Mouse (Mus musculus) myocyte (in vitro differentiated cells): ENCODE results near the gene Cdkn2a. TPM values are rescaled to one million over a fixed set of nuclear protein-coding genes. Genes with fewer than 3 reads are reported as not detected.

ENCODE experiments used
- H3K27me3 ChIP-seq: one replicate; pipeline ENCODE4 v1.6.1; 2011; ENCODE audit not compliant: control insufficient read depth, insufficient read depth, insufficient read length
- H3K36me3 ChIP-seq: one replicate; pipeline ENCODE4 v1.6.1; 2011; ENCODE audit not compliant: control insufficient read depth, insufficient read depth
- H3K4me2 ChIP-seq: one replicate; pipeline ENCODE4 v1.6.1; 2011; ENCODE audit warnings: low read depth, control low read depth
- H3K4me3 ChIP-seq: one replicate; pipeline ENCODE4 v1.5.1; 2011; ENCODE audit warnings: mild to moderate bottlenecking, control low read depth, moderate library complexity
- H3K79me2 ChIP-seq: one replicate; pipeline ENCODE4 v1.6.1; 2011; ENCODE audit not compliant: control insufficient read depth, insufficient read depth
- H3ac ChIP-seq: one replicate; pipeline ENCODE4 v1.6.1; 2011; ENCODE audit not compliant: control insufficient read depth, insufficient read length
- CEBPB ChIP-seq: IDR thresholded peaks from 2 replicates; pipeline ENCODE4 v1.6.1; 2011; ENCODE audit warnings: mild to moderate bottlenecking, moderate library complexity; ENCODE audit not compliant: poor library complexity, insufficient read depth, severe bottlenecking
- E2F4 ChIP-seq: IDR thresholded peaks from one replicate; pipeline ENCODE4 v1.6.1; 2011; ENCODE audit warnings: mild to moderate bottlenecking, control low read depth, moderate library complexity; ENCODE audit not compliant: insufficient read depth
- MAX ChIP-seq: IDR thresholded peaks from one replicate; pipeline ENCODE4 v1.6.1; 2011; ENCODE audit warnings: low read depth, mild to moderate bottlenecking, control low read depth
- MYOD1 ChIP-seq, 3 experiments: IDR thresholded peaks; one replicate each; pipeline ENCODE4 v1.6.1; 2011; ENCODE audit warnings: control low read depth in 2 of 3, low read depth in 2 of 3, mild to moderate bottlenecking in 2 of 3, moderate library complexity in 1 of 3; ENCODE audit not compliant: insufficient read length in 2 of 3, control insufficient read depth in 1 of 3
- MYOG ChIP-seq, 3 experiments: IDR thresholded peaks; one replicate each; pipeline ENCODE4 v1.6.1; 2011; ENCODE audit warnings: control low read depth in 2 of 3, low read depth in 2 of 3, mild to moderate bottlenecking in 2 of 3; ENCODE audit not compliant: insufficient read length in 2 of 3, control insufficient read depth in 1 of 3, insufficient read depth in 1 of 3
- POLR2A ChIP-seq: IDR thresholded peaks from one replicate; pipeline ENCODE4 v1.6.1; 2011; ENCODE audit warnings: low read depth, mild to moderate bottlenecking, control low read depth, moderate library complexity; ENCODE audit not compliant: insufficient read length
- POLR2AphosphoS2 ChIP-seq: IDR thresholded peaks from one replicate; pipeline ENCODE4 v1.6.1; 2011; ENCODE audit warnings: low read depth, control low read depth; ENCODE audit not compliant: insufficient read length
- REST ChIP-seq: IDR thresholded peaks from one replicate; pipeline ENCODE4 v1.6.1; 2011; ENCODE audit warnings: mild to moderate bottlenecking, control low read depth, moderate library complexity; ENCODE audit not compliant: insufficient read depth, insufficient read length
- SRF ChIP-seq: IDR thresholded peaks from one replicate; pipeline ENCODE4 v1.6.1; 2011; ENCODE audit warnings: low read depth; ENCODE audit not compliant: control insufficient read depth, insufficient read length
- TCF12 ChIP-seq: IDR thresholded peaks from one replicate; pipeline ENCODE4 v1.6.1; 2011; ENCODE audit warnings: mild to moderate bottlenecking, control low read depth; ENCODE audit not compliant: poor library complexity, insufficient read depth, severe bottlenecking
- TCF3 ChIP-seq: IDR thresholded peaks from one replicate; pipeline ENCODE4 v1.6.1; 2011; ENCODE audit warnings: low read depth, control low read depth; ENCODE audit not compliant: insufficient read length
- USF1 ChIP-seq: IDR thresholded peaks from one replicate; pipeline ENCODE4 v1.6.1; 2011; ENCODE audit warnings: low read depth, mild to moderate bottlenecking, control low read depth, moderate library complexity
- polyA plus RNA-seq: library from polyadenylated mRNA; unstranded; fragments of >200 nt; fragmentation: generic; extraction: Trizol; gene quantifications from one replicate; pipeline ENCODE4 v1.2.1, GENCODE M21; 2012; ENCODE audit warnings: missing spikeins

Cdkn2a gene
- polyA plus RNA-seq, 1 experiment = not detected

- Histone ChIP-seq H3K4me2 (no peak overlapping the region), H3K27me3 (no peaks in the 10 kb centered on the region), H3K4me3 (no peak overlapping the region), H3ac (no peak overlapping the region), H3K79me2 (no peaks in the 10 kb centered on the region), H3K36me3 (no peaks in the 10 kb centered on the region)
- TF ChIP-seq TCF3 = no peak
- no peak for TF ChIP-seq TCF12
- no peak for TF ChIP-seq MYOD1 (IDR thresholded peaks at IDR 0.05; ENCODE audit: control insufficient read depth in 1 of 3, insufficient read length in 2 of 3, low read depth in 2 of 3)
- TF ChIP-seq CEBPB = no peak
- no peak for TF ChIP-seq POLR2A
- no peak for TF ChIP-seq REST
- TF ChIP-seq USF1 = no peak
- no peak for TF ChIP-seq MYOG (IDR thresholded peaks at IDR 0.05; ENCODE audit: control insufficient read depth in 1 of 3, insufficient read depth in 1 of 3, insufficient read length in 2 of 3, low read depth in 2 of 3)
- TF ChIP-seq MAX = no peak
- no peak for TF ChIP-seq SRF
- TF ChIP-seq E2F4 = no peak
- no peak for TF ChIP-seq POLR2AphosphoS2
Observed at GRCm38 (mm10) chr4:89279641-89280040, 14.8 kb downstream of the Cdkn2a start.

GRCm38 (mm10) chr4:89277381-89277940 is 17.0 kb downstream of the Cdkn2a start:
- Histone ChIP-seq H3K4me2 (no peak overlapping the region), H3ac (no peak overlapping the region), H3K36me3 (no peaks in the 10 kb centered on the region), H3K27me3 (no peaks in the 10 kb centered on the region), H3K79me2 (no peaks in the 10 kb centered on the region), H3K4me3 (no peak overlapping the region)
- TF ChIP-seq MYOG (IDR thresholded peaks at IDR 0.05; ENCODE audit: control insufficient read depth in 1 of 3, insufficient read depth in 1 of 3, insufficient read length in 2 of 3, low read depth in 2 of 3) (no peak), SRF (no peak), MAX (no peak), USF1 (no peak)

GRCm38 (mm10) chr4:89276669-89277219 is 17.7 kb downstream of the Cdkn2a start:
- TF ChIP-seq MYOG (IDR thresholded peaks at IDR 0.05; ENCODE audit: control insufficient read depth in 1 of 3, insufficient read depth in 1 of 3, insufficient read length in 2 of 3, low read depth in 2 of 3) (no peak), E2F4 (no peak), MAX (no peak), USF1 (no peak), SRF (no peak), CEBPB (no peak)
- no peak overlapping the region for H3K4me2 ChIP-seq
- H3K79me2 ChIP-seq = no peaks in the 10 kb centered on the region
- no peak overlapping the region for H3K4me3 ChIP-seq
- H3K27me3 ChIP-seq = no peaks in the 10 kb centered on the region
- H3ac ChIP-seq = no peak overlapping the region
- no peaks in the 10 kb centered on the region for H3K36me3 ChIP-seq

GRCm38 (mm10) chr4:89275811-89276584 is 18.5 kb downstream of the Cdkn2a start:
- no peaks in the 10 kb centered on the region for H3K36me3 ChIP-seq
- no peaks in the 10 kb centered on the region for H3K79me2 ChIP-seq
- TF ChIP-seq MYOG (IDR thresholded peaks at IDR 0.05; ENCODE audit: control insufficient read depth in 1 of 3, insufficient read depth in 1 of 3, insufficient read length in 2 of 3, low read depth in 2 of 3) (no peak), CEBPB (no peak), POLR2AphosphoS2 (no peak), MYOD1 (IDR thresholded peaks at IDR 0.05; ENCODE audit: control insufficient read depth in 1 of 3, insufficient read length in 2 of 3, low read depth in 2 of 3) (no peak), E2F4 (no peak), REST (no peak), TCF3 (no peak), USF1 (no peak), SRF (no peak)
- H3K27me3 ChIP-seq = no peaks in the 10 kb centered on the region
- H3ac ChIP-seq = no peak overlapping the region
- no peak overlapping the region for H3K4me2 ChIP-seq
- H3K4me3 ChIP-seq = no peak overlapping the region

DNA sequence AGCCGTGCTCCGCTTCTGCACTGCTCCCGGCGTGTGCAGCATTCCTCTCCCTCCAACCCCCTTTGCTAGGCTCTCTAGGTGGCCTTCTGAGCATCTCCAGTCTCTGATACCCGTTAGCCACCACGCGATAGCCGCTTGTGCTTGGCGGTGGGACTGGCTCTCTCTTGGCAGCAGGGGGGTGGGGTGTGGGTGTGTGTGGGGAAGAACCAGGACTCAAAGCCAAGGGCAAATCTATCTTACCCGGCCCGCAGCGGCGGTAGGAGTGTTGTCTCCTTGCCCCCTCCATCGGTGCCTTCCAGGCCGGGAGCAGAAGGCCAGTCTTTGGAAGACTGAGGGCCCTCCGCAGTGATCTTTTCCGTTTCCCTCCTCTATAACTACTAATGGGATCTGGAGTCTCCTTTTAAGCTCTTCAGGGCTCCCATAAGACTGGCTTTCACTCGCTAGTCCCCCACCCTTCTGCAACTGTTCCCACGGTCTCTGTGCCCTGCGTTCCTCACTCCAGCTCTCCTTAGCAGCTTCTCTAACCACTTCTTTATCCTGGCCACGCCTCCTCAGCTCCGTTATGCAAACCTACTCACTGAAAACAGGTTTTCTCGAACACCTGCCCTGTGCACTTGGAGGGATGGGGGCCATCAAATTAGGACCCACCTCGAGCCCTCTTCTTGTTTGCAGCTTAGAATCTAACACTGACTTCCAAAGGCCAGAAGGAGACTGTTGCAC is 19.5 kb downstream of the Cdkn2a start:
- Histone ChIP-seq H3K4me2 (no peak overlapping the region), H3K4me3 (no peak overlapping the region), H3ac (no peak overlapping the region), H3K27me3 (no peaks in the 10 kb centered on the region), H3K36me3 (no peaks in the 10 kb centered on the region), H3K79me2 (no peaks in the 10 kb centered on the region)
- TF ChIP-seq TCF12 (no peak), POLR2AphosphoS2 (no peak), MYOD1 (IDR thresholded peaks at IDR 0.05; ENCODE audit: control insufficient read depth in 1 of 3, insufficient read length in 2 of 3, low read depth in 2 of 3) (no peak), CEBPB (no peak), E2F4 (no peak), MAX (no peak), USF1 (no peak), REST (no peak), MYOG (IDR thresholded peaks at IDR 0.05; ENCODE audit: control insufficient read depth in 1 of 3, insufficient read depth in 1 of 3, insufficient read length in 2 of 3, low read depth in 2 of 3) (no peak), POLR2A (no peak), TCF3 (no peak), SRF (no peak)
